Mouse (Mus musculus) ovary, postnatal 10 days (tissue): ENCODE data around the gene Rxrb.

Experiments used
- DNase-seq: peaks from one replicate; pipeline ENCODE4 v3.0.0; 2022; ENCODE audit warnings: low spot score

Gene Rxrb

GRCm38 (mm10) chr17:34047404-34048050 is 15.9 kb downstream of the Rxrb start:
- DNase-seq: no peak

GRCm38 (mm10) chr17:34057224-34057623 is 25.6 kb downstream of the Rxrb start:
- no peak for DNase-seq

- no peak for DNase-seq
These were observed 37.3 kb downstream of the Rxrb start for GRCm38 (mm10) chr17:34068864-34069263.

GRCm38 (mm10) chr17:34072091-34072490 is 40.5 kb downstream of the Rxrb start:
- DNase-seq: no peak

GRCm38 (mm10) chr17:34075271-34075670 is 43.7 kb downstream of the Rxrb start:
- DNase-seq: no peak

GRCm38 (mm10) chr17:34077549-34077948 is 45.9 kb downstream of the Rxrb start:
- peak; percentile 36 for DNase-seq

- DNase-seq: no peak
These were observed 46.5 kb downstream of the Rxrb start for GRCm38 (mm10) chr17:34078148-34078547.

GRCm38 (mm10) chr17:34079002-34079401 is 47.4 kb downstream of the Rxrb start:
- DNase-seq: no peak

GRCm38 (mm10) chr17:34079621-34080020 is 48.0 kb downstream of the Rxrb start:
- no peak for DNase-seq

- no peak for DNase-seq
These were observed 51.5 kb downstream of the Rxrb start for GRCm38 (mm10) chr17:34083104-34083503.

- DNase-seq: no peak
These were observed 55.8 kb downstream of the Rxrb start for GRCm38 (mm10) chr17:34087386-34087785.
